Mouse (Mus musculus) lung, postnatal 0 days (tissue): Measurements from ENCODE around the gene 1700003F12Rik. TPM values are rescaled to one million over a fixed set of nuclear protein-coding genes. Genes with fewer than 3 reads are reported as not detected.
A peak's percentile ranks its signal among the peaks of the same experiment; 100 is the strongest.

ENCODE experiments used
- ATAC-seq: fragments of 200-750 bp; cut with Nextera tagmentation; 2 replicates; pipeline ENCODE4 v1.8.0; 2017; ENCODE audit warnings: moderate library complexity
- DNase-seq: peaks from one replicate; pipeline ENCODE4 v3.0.0-alpha.2; 2016; ENCODE audit warnings: low spot score
- H3K27ac ChIP-seq: fragments of 300-500 bp; sonication (generic); 2 replicates; pipeline ENCODE4 v1.5.1; 2014; ENCODE audit warnings: antibody characterized with exemption, mild to moderate bottlenecking, low read length, mixed read lengths
- H3K27me3 ChIP-seq: fragments of 300-500 bp; sonication (generic); replicated peaks from 2 replicates; pipeline ENCODE4 v1.6.1; 2014; ENCODE audit warnings: low read length, mixed read lengths; ENCODE audit not compliant: insufficient read depth
- H3K36me3 ChIP-seq: fragments of 300-500 bp; sonication (generic); 2 replicates; pipeline ENCODE4 v1.6.1; 2014; ENCODE audit warnings: low read length, mixed read lengths; ENCODE audit not compliant: insufficient read depth
- H3K4me1 ChIP-seq: fragments of 300-500 bp; sonication (generic); 2 replicates; pipeline ENCODE4 v1.6.1; 2014; ENCODE audit warnings: antibody characterized with exemption, low read depth, low read length, mixed read lengths; ENCODE audit not compliant: insufficient read depth
- H3K4me2 ChIP-seq: fragments of 300-500 bp; sonication (generic); replicated peaks from 2 replicates; pipeline ENCODE4 v1.6.1; 2014; ENCODE audit warnings: low read depth, mild to moderate bottlenecking, low read length, moderate library complexity, mixed read lengths
- H3K4me3 ChIP-seq: fragments of 300-500 bp; sonication (generic); 2 replicates; pipeline ENCODE4 v1.5.1; 2014; ENCODE audit warnings: low read depth, low read length
- H3K9ac ChIP-seq: fragments of 300-500 bp; sonication (generic); replicated peaks from 2 replicates; pipeline ENCODE4 v1.6.1; 2014; ENCODE audit warnings: low read depth, mild to moderate bottlenecking
- H3K9me3 ChIP-seq: fragments of 300-500 bp; sonication (generic); 2 replicates; pipeline ENCODE4 v1.6.1; 2016; ENCODE audit warnings: low read length, mixed read lengths
- CTCF ChIP-seq: IDR thresholded peaks from 2 replicates; pipeline ENCODE4 v1.5.1; 2016; ENCODE audit warnings: antibody characterized with exemption, mild to moderate bottlenecking
- EP300 ChIP-seq: IDR thresholded peaks from 2 replicates; pipeline ENCODE4 v1.6.1; 2016; ENCODE audit warnings: antibody characterized with exemption, mild to moderate bottlenecking, control low read depth
- WGBS: fragments of 180-500 bp; shearing (Covaris S2); extraction: QIAGEN DNeasy Blood & Tissue Kit; methylation state at CpG from one replicate; pipeline ENCODE4 v1.1.7; 2014; 5-methylcytosine and 5-hydroxymethylcytosine counted together
- polyA plus RNA-seq: library from polyadenylated mRNA; unstranded; fragments of >200 nt; fragmentation: Nextera tagmentation; extraction: Ambion mirVana; gene quantifications from 2 replicates; pipeline ENCODE4 v1.2.1, GENCODE M21; 2015

1700003F12Rik gene
- polyA plus RNA-seq, 1 experiment from 2014 or later, result 1.3 TPM

GRCm38 (mm10) chr2:154577744-154578067 lies 30.8 kb downstream of the 1700003F12Rik start:
- H3K27me3 ChIP-seq, result no peaks in the 10 kb centered on the region
- no peaks in the 10 kb centered on the region for H3K36me3 ChIP-seq
- no peak overlapping the region for H3K9ac ChIP-seq
- no peak for TF ChIP-seq EP300
- no peak for TF ChIP-seq CTCF
- H3K4me3 ChIP-seq, result no peak overlapping the region
- H3K27ac ChIP-seq, result no peak overlapping the region
- DNase-seq, result no peak
- no peaks in the 10 kb centered on the region for H3K9me3 ChIP-seq
- H3K4me1 ChIP-seq, result no peaks in the 10 kb centered on the region
- WGBS, result 86% methylated on average over 6 of the region's 6 CpGs
- H3K4me2 ChIP-seq, result no peak overlapping the region
- ATAC-seq, result no peak

GRCm38 (mm10) chr2:154580586-154580985 lies 33.7 kb downstream of the 1700003F12Rik start:
- Histone ChIP-seq H3K36me3 (no peaks in the 10 kb centered on the region), H3K9ac (no peak overlapping the region), H3K27me3 (no peaks in the 10 kb centered on the region), H3K4me3 (no peak overlapping the region), H3K9me3 (no peaks in the 10 kb centered on the region), H3K4me2 (no peak overlapping the region), H3K27ac (no peak overlapping the region), H3K4me1 (no peaks in the 10 kb centered on the region)
- TF ChIP-seq EP300 (no peak), CTCF (no peak)
- whole genome bisulfite sequencing, result 51% methylated on average over 8 of the region's 8 CpGs
- ATAC-seq (peak; percentile 66), DNase-seq (peak; percentile 49)

GRCm38 (mm10) chr2:154581421-154581820 lies 34.5 kb downstream of the 1700003F12Rik start:
- no peak overlapping the region for H3K4me2 ChIP-seq
- H3K4me1 ChIP-seq, result no peaks in the 10 kb centered on the region
- H3K4me3 ChIP-seq, result no peak overlapping the region
- no peak overlapping the region for H3K27ac ChIP-seq
- ATAC-seq (no peak), DNase-seq (no peak)
- no peaks in the 10 kb centered on the region for H3K9me3 ChIP-seq
- no peaks in the 10 kb centered on the region for H3K36me3 ChIP-seq
- peak; percentile 27; the same call in 1 of the 2 replicates for TF ChIP-seq CTCF
- TF ChIP-seq EP300, result no peak
- no peak overlapping the region for H3K9ac ChIP-seq
- 78% methylated on average over 1 of the region's 1 CpGs for WGBS
- H3K27me3 ChIP-seq, result no peaks in the 10 kb centered on the region

DNA sequence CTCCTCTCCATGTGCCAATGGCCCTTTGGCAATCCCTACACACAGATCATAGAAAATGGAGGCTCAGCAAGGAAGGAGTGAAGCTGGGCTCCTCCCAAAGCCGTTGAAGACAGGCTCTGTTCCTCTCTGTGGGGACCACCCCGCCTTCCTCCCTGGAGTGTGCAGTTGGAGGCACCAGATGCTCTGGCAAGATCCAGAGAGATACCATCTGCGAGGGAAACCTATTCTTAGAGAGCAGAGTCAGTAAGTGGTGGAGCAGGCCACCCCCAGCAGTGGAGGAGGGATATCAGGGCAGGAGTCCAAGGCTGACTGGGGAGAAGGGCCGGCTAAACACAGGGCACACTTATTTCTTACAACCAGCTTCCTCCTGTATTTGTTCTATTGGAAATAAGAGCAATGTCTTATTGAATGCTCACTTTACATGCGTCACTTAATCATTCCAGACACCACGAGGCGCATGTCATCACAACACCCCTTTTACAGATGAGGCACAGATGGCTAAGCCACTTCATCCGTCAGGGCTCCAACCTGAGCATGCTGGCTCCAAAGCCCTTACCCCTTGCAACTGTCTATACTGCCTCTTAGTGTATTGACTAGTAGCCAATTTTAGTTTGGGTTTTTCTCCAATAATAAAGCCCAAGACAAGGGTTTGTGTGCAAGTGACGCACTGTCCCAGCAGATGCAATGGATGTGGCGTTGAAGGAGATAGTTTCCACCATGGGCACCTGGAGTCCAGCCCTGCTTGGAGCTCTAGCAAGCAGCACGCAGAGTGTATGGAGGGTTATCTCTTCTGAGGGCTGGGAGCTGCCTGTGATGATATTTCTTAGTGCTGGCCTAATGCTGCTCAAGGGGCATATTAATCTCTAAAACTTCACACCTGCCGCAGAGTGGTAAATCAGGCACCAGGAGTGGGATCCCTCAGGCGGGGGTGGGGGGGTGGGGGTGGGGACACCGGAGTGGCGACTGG lies 37.3 kb downstream of the 1700003F12Rik start:
- ATAC-seq, result peak; percentile 64
- TF ChIP-seq CTCF (no peak), EP300 (no peak)
- Histone ChIP-seq H3K27ac (no peak overlapping the region), H3K4me3 (no peak overlapping the region), H3K36me3 (peaks cover 9% of the 10 kb centered on the region; the same call in 1 of the 2 replicates), H3K9ac (no peak overlapping the region), H3K9me3 (no peaks in the 10 kb centered on the region), H3K4me1 (no peaks in the 10 kb centered on the region), H3K4me2 (no peak overlapping the region), H3K27me3 (no peaks in the 10 kb centered on the region)
- DNase-seq, result peak; percentile 61
- WGBS, result 50% methylated on average over 15 of the region's 15 CpGs

GRCm38 (mm10) chr2:154584931-154585601 lies 38.2 kb downstream of the 1700003F12Rik start:
- DNase-seq, result no peak
- H3K9me3 ChIP-seq, result no peaks in the 10 kb centered on the region

GRCm38 (mm10) chr2:154586405-154586804 lies 39.5 kb downstream of the 1700003F12Rik start:
- Histone ChIP-seq H3K27ac (no peak overlapping the region), H3K4me2 (no peak overlapping the region), H3K4me3 (no peak overlapping the region), H3K4me1 (no peaks in the 10 kb centered on the region), H3K36me3 (peaks cover 9% of the 10 kb centered on the region; the same call in 1 of the 2 replicates), H3K27me3 (no peaks in the 10 kb centered on the region), H3K9me3 (no peaks in the 10 kb centered on the region), H3K9ac (no peak overlapping the region)
- TF ChIP-seq CTCF, result peak; percentile 71
- TF ChIP-seq EP300, result no peak
- peak; percentile 31 for DNase-seq
- WGBS, result 72% methylated on average over 5 of the region's 5 CpGs
- no peak for ATAC-seq

More at GRCm38 (mm10) chr2:154584931-154585601, 38.2 kb downstream of the 1700003F12Rik start:
- Histone ChIP-seq H3K27ac (no peak overlapping the region), H3K36me3 (peaks cover 9% of the 10 kb centered on the region; the same call in 1 of the 2 replicates), H3K4me3 (no peak overlapping the region), H3K9ac (no peak overlapping the region), H3K4me2 (no peak overlapping the region), H3K27me3 (no peaks in the 10 kb centered on the region), H3K4me1 (no peaks in the 10 kb centered on the region)
- WGBS, result 49% methylated on average over 17 of the region's 17 CpGs
- ATAC-seq, result no peak
- no peak for TF ChIP-seq CTCF
- no peak for TF ChIP-seq EP300
